Mouse (Mus musculus): ENCODE results near the gene Alpl. TPM values are rescaled to one million over a fixed set of nuclear protein-coding genes. Genes with fewer than 3 reads are reported as not detected.

Alpl gene
- polyA plus RNA-seq, 1 experiment, result not detected

DNA sequence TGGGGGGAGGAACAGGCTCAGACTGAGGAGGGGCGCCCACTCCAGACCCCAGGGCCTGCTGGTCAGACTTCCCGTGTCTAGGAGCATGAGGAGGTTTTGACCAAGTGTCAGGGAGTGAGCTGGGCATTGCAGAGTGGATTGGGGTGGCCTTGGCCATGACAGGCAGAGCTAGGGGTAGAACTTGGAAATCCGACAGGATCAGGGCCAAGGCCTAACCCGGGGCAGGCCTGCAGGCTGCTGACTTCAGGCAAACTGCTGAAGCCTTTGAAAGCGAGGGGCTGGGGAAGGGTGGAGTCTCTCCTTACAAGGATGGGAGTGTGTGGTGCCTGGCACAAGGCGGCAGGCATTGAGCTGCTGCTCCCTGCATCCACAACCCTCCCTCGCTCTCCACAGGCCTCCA lies 79.2 kb downstream of the Alpl start:
- no peak for TF ChIP-seq GATA1 (IDR thresholded peaks at IDR 0.05; ENCODE audit: borderline replicate concordance, low read length)
- TF ChIP-seq FLI1 (IDR thresholded peaks at IDR 0.05; ENCODE audit: low read length), result no peak
- Histone ChIP-seq H3K4me1 (peaks cover 7% of the 10 kb centered on the region; the same call in 1 of the 2 replicates), H3K9me3 (no peaks in the 10 kb centered on the region), H3K27me3 (replicated peaks) (peaks cover 89% of the 10 kb centered on the region), H3K36me3 (replicated peaks; ENCODE audit: low read length) (no peaks in the 10 kb centered on the region), H3K4me3 (replicated peaks) (no peak overlapping the region)

DNA sequence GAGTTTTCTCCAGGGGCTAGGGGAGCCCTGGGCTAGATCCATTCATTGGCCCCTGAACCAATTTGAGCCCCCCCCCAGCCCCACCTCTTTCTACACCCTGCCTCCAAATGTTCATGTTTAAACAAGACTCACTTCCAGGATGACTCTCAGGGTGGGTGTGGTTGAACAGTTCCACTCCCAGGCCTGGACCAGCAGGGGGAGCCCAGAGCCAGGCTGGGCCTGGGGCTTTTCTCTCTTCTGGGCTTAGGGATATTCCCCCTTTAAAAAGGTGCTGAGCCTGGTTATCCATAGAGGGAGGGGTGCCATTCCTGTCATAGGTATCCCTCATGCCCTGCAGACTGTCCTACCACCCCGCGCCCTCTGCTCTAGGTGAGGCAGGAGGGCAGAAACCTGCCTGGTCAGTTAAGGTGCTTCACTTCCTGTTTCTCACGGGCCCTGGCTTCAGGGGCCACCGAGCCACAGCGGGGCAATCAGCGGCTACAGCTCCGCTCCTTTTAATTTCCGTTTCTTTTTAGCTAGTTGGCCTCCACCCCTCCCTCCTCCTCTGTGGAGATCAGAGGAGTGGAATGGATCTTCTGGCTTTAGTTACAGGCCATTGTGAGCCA lies 82.1 kb downstream of the Alpl start:
- TF ChIP-seq FLI1 (IDR thresholded peaks at IDR 0.05; ENCODE audit: low read length) (no peak), GATA1 (IDR thresholded peaks at IDR 0.05; ENCODE audit: borderline replicate concordance, low read length) (no peak)
- H3K27me3 ChIP-seq (replicated peaks), result peaks cover 84% of the 10 kb centered on the region
- peaks cover 3% of the 10 kb centered on the region; the same call in 1 of the 2 replicates for H3K4me1 ChIP-seq
- no peaks in the 10 kb centered on the region for H3K9me3 ChIP-seq
- no peaks in the 10 kb centered on the region for H3K36me3 ChIP-seq (replicated peaks; ENCODE audit: low read length)
- H3K4me3 ChIP-seq (replicated peaks), result no peak overlapping the region

DNA sequence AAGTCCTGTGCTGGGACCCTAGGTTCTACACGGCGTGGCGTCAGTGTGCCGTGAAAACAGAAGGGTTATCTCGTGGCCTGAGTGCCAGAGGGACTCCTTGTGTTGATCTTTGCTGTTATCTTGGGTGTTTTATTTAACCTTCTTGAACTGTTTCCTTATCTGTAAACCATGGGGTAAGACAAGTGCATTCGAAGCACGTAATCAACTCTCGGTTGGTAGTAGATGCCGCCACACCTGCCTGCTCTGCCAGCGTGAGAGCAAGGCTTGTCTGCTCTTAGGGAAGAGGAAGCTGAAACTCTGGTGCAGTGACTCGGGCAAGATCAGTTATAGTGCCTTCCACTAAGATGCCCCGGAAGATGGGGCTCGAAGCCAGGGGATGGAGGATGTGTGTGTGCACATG lies 83.2 kb downstream of the Alpl start:
- TF ChIP-seq FLI1 (IDR thresholded peaks at IDR 0.05; ENCODE audit: low read length), result no peak
- no peak for TF ChIP-seq GATA1 (IDR thresholded peaks at IDR 0.05; ENCODE audit: borderline replicate concordance, low read length)
- Histone ChIP-seq H3K9me3 (no peaks in the 10 kb centered on the region), H3K4me1 (peaks cover 1% of the 10 kb centered on the region; the same call in 1 of the 2 replicates), H3K36me3 (replicated peaks; ENCODE audit: low read length) (no peaks in the 10 kb centered on the region), H3K4me3 (replicated peaks) (no peak overlapping the region), H3K27me3 (replicated peaks) (peaks cover 85% of the 10 kb centered on the region)

DNA sequence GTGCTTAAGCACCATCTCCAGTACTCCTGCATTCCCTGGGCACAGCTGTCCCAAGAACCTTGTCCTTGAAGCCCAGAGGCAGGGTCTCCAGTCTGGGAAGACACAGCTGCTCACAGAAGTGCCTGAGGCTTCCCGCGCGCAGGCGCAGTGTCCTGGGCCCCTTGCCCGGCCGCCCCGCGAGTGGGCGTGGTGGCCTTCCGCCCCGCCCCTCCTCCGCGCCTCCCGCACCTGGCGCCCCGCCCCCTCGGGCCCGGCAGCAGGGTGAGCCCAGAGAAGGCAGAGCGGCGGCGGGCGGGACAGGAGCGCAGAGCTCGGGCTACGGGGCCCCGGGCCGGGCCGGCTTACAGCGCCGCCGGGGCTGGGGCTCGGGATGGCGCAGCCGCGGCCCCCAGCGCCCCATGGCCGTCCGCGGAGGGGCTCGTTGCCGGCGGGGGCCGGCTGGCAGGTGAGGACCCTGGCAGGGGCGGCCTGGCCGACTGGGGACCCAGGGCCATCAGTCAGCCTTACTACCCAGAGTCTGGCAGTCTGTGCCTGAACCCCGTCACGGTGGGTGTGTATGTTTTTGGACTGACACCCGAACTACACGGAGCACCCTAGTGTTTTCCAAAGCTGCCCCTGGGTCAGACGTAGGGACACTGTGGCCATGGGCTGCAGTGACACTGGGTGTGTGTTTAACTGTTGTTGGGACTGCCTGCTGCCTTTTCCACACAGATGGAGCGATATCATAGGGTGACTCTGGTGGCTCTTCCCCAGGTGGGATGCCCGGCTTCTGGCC lies 88.8 kb downstream of the Alpl start:
- H3K4me1 ChIP-seq, result peaks cover 20% of the 10 kb centered on the region

DNA sequence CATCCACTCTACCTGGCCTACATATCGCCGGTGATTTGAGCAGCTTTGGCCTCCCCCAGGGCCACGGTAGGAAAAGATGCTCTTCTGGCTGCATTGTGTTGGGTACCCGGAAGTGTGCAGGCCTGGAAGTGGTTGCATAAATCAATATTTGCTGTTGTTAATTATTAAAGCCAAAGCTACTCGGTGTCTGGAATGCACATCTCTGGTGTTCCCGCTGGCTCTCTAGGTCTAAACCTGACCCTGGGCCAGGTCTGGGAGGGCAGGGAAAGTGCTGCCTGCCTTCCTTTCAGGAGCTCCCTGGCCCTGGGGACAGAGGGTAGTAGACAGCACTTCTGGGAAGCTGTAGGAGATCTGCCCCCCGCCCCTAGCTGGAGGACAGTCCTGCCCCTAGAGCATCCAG lies 89.7 kb downstream of the Alpl start:
- H3K36me3 ChIP-seq (replicated peaks; ENCODE audit: low read length), result no peaks in the 10 kb centered on the region
- no peak for TF ChIP-seq FLI1 (IDR thresholded peaks at IDR 0.05; ENCODE audit: low read length)
- TF ChIP-seq GATA1 (IDR thresholded peaks at IDR 0.05; ENCODE audit: borderline replicate concordance, low read length), result no peak
- no peak overlapping the region for H3K4me3 ChIP-seq (replicated peaks)
- peaks cover 20% of the 10 kb centered on the region for H3K4me1 ChIP-seq
- no peaks in the 10 kb centered on the region for H3K9me3 ChIP-seq
- peaks cover 91% of the 10 kb centered on the region for H3K27me3 ChIP-seq (replicated peaks)

More for the DNA sequence above, 88.8 kb downstream of the Alpl start:
- no peaks in the 10 kb centered on the region for H3K36me3 ChIP-seq (replicated peaks; ENCODE audit: low read length)
- peaks cover 94% of the 10 kb centered on the region for H3K27me3 ChIP-seq (replicated peaks)
- no peak for TF ChIP-seq GATA1 (IDR thresholded peaks at IDR 0.05; ENCODE audit: borderline replicate concordance, low read length)
- TF ChIP-seq FLI1 (IDR thresholded peaks at IDR 0.05; ENCODE audit: low read length), result no peak
- no peaks in the 10 kb centered on the region for H3K9me3 ChIP-seq
- peak overlapping the region; percentile 5 for H3K4me3 ChIP-seq (replicated peaks)

DNA sequence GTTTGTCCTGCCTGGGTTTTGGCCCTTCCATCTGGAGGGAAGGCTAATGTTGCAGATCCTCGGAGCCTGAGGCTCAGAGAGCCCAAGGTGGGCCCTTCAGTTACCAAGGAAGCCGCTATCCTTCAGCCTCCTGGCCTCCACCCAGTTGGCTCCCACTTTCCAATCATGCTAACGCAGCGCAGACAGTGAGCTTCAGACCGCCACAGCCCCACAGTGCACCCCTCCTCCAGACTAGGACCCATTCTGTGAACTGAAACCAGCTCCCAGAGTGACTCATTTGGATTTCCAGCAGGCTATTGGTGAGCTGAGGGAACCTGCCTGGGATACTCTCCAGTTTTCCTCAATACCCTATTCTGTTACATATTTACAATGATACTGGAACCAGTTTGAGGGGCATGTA lies 90.8 kb downstream of the Alpl start:
- H3K27me3 ChIP-seq (replicated peaks), result peaks cover 95% of the 10 kb centered on the region
- TF ChIP-seq GATA1 (IDR thresholded peaks at IDR 0.05; ENCODE audit: borderline replicate concordance, low read length) (no peak), FLI1 (IDR thresholded peaks at IDR 0.05; ENCODE audit: low read length) (no peak)
- H3K9me3 ChIP-seq, result no peaks in the 10 kb centered on the region
- H3K4me1 ChIP-seq, result peaks cover 20% of the 10 kb centered on the region
- no peak overlapping the region for H3K4me3 ChIP-seq (replicated peaks)
- H3K36me3 ChIP-seq (replicated peaks; ENCODE audit: low read length), result no peaks in the 10 kb centered on the region

DNA sequence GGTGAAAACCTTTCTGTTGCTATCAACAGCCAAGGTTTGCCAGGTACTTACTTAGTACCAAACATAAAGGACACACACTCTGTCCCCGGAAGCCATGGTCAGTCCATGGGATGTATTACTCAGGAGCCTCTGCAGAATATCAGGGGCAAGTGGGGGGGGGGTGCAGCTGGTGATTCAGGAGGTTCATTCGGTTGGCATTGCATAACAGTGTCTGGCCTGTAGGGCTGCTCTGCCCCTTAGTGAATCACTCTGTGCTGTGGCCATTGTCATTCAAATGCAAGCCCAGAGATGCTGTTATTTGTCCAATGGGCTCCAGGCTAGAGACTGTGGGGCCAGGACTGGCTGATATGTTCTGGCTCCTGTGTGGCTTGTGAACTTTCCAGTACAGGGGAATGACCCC lies 91.6 kb downstream of the Alpl start:
- H3K36me3 ChIP-seq (replicated peaks; ENCODE audit: low read length), result no peaks in the 10 kb centered on the region
- H3K4me3 ChIP-seq (replicated peaks), result no peak overlapping the region
- TF ChIP-seq GATA1 (IDR thresholded peaks at IDR 0.05; ENCODE audit: borderline replicate concordance, low read length) (no peak), FLI1 (IDR thresholded peaks at IDR 0.05; ENCODE audit: low read length) (no peak)
- H3K4me1 ChIP-seq, result peaks cover 20% of the 10 kb centered on the region
- peaks cover 94% of the 10 kb centered on the region for H3K27me3 ChIP-seq (replicated peaks)
- H3K9me3 ChIP-seq, result no peaks in the 10 kb centered on the region

DNA sequence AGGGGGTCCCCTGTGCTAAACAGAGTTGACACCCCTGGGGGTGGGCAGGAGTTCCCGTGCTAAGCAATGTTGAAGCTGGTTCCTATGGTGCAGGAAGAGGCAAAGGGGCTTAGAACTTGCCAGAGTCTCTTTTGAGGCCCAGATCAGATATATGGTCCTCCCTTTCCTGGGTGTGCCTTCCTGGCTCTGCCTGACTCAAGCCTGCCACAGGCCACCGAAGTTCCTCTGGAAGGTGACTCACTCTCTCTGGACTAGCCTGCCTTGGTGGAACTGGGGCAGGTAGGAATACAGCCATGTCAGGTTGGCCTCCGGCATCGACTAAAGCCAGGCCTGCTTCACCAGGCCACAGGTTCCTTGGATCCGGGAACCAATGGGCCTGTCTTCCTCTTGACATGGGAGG lies 93.1 kb downstream of the Alpl start:
- Histone ChIP-seq H3K4me3 (replicated peaks) (no peak overlapping the region), H3K27me3 (replicated peaks) (peaks cover 88% of the 10 kb centered on the region), H3K36me3 (replicated peaks; ENCODE audit: low read length) (no peaks in the 10 kb centered on the region), H3K4me1 (peaks cover 19% of the 10 kb centered on the region), H3K9me3 (no peaks in the 10 kb centered on the region)
- TF ChIP-seq FLI1 (IDR thresholded peaks at IDR 0.05; ENCODE audit: low read length) (no peak), GATA1 (IDR thresholded peaks at IDR 0.05; ENCODE audit: borderline replicate concordance, low read length) (no peak)

DNA sequence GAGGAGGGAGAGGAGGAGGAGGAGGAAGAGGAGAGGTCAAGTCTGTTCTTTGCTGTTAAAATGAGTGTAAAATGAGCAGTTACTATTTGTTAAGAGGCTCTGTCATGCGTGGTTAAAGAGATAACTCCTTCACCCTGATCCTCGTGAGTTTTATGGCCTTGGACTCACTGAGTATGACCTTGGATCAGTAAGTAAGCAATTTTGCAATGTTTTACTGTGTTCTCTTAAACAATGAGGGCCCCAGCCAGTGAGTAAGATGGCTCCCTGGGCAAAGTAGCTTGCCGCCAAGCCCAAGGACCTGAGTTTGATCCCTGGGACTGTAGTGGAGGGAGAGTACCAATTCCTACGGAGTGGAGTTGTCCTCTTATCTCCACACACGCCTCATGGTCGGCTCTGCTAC lies 95.2 kb downstream of the Alpl start:
- no peak for TF ChIP-seq GATA1 (IDR thresholded peaks at IDR 0.05; ENCODE audit: borderline replicate concordance, low read length)
- no peaks in the 10 kb centered on the region for H3K36me3 ChIP-seq (replicated peaks; ENCODE audit: low read length)
- H3K4me1 ChIP-seq, result peaks cover 8% of the 10 kb centered on the region
- H3K27me3 ChIP-seq (replicated peaks), result peaks cover 81% of the 10 kb centered on the region
- H3K4me3 ChIP-seq (replicated peaks), result no peak overlapping the region
- H3K9me3 ChIP-seq, result no peaks in the 10 kb centered on the region

Data from megakaryocyte, embryonic 14.5 days (primary cell).